Mouse (Mus musculus) ZHBTc4 (cell line): ENCODE results near the gene Pmm2.

Experiments
- DNase-seq: peaks from one replicate; pipeline ENCODE4 v3.0.0-alpha.2; 2011; ENCODE audit warnings: low read depth, low spot score

The Pmm2 gene

GRCm38 (mm10) chr16:8679780-8680179, 42.3 kb downstream of the Pmm2 start:
- DNase-seq, result no peak

GRCm38 (mm10) chr16:8680470-8680869, 43.0 kb downstream of the Pmm2 start, which contains the start of gene Gm5767:
Gene Gm5767, plus strand, starts transcription at chr16:8680770.
- no peak for DNase-seq

GRCm38 (mm10) chr16:8685087-8685486, 47.6 kb downstream of the Pmm2 start:
- no peak for DNase-seq

- peak; percentile 86 for DNase-seq
These were observed 48.8 kb downstream of the Pmm2 start for GRCm38 (mm10) chr16:8686121-8686870.

- no peak for DNase-seq
These were observed 49.5 kb downstream of the Pmm2 start for GRCm38 (mm10) chr16:8686871-8687535.

GRCm38 (mm10) chr16:8687559-8688112, 50.2 kb downstream of the Pmm2 start:
- DNase-seq, result no peak

- DNase-seq, result no peak
These were observed 52.6 kb downstream of the Pmm2 start for GRCm38 (mm10) chr16:8689979-8690656.

GRCm38 (mm10) chr16:8691206-8691605, 53.7 kb downstream of the Pmm2 start:
- no peak for DNase-seq

GRCm38 (mm10) chr16:8699556-8699955, 62.1 kb downstream of the Pmm2 start:
- DNase-seq, result no peak

- DNase-seq, result no peak
These were observed 63.1 kb downstream of the Pmm2 start for GRCm38 (mm10) chr16:8700586-8700985.

- DNase-seq, result no peak
These were observed 74.5 kb downstream of the Pmm2 start for GRCm38 (mm10) chr16:8711998-8712397.
